Mouse (Mus musculus): Measurements from ENCODE around the gene Lamtor5.

DNA sequence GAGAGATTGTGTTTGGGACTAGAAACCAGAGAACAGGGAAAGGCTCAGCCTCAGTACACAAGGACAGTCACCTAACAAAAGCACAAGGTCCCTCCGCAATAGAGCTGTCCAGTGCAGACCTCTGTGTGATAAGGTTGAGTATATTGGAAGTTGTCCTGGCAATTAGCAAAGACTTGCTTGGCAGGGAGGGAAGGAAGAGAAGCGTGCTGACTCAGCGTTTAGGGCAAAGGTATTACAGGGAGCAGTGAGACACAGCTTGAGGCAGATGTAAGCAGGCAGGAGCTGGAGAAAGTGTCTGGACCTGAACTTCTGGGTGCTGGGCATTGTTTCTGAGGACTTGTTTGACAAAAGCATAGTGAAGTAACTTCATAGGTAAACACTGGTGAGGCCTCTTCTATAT, 22.7 kb upstream of the Lamtor5 start:
- TF ChIP-seq CTCF (IDR thresholded peaks at IDR 0.05; ENCODE audit: borderline replicate concordance, insufficient read depth, low read depth, low read length) (no peak), POLR2A (IDR thresholded peaks at IDR 0.05; ENCODE audit: borderline replicate concordance, insufficient read depth, low read length) (no peak)
